ENCODE assay signal across 8 mouse cellular contexts in genomic region chr4:12140141-12140567, GRCm38 (mm10). TPM values are rescaled to one million over a fixed set of nuclear protein-coding genes. Genes with fewer than 3 reads are reported as not detected.
A peak's percentile ranks its signal among the peaks of the same experiment; 100 is the strongest.
DNase-seq lines count a peak whose midpoint lies in the region; TF ChIP-seq lines count a peak whose summit lies in the region.
"Not testable (repeated sequence)": the region's sequence is repeated elsewhere in the genome, so short reads cannot be mapped to it uniquely, and the experiment has no call there.

Gene Rbm12b1 (plus strand): TSS chr4:12140264.

- H3K36me3 ChIP-seq in macrophage (ENCODE audit: inconsistent target), result not testable (repeated sequence)

- intact Hi-C loops in left cerebral cortex, adult 2 months (cut with DNase I), result not testable (repeated sequence)

- WGBS in macrophage (ENCODE audit: missing documents), result 5% methylated on average over 5 of the region's 32 CpGs

- H3K27ac ChIP-seq in left cerebral cortex, adult 2 months, result peak within 1 kb of the TSS; percentile 82
- H3K27ac ChIP-seq in macrophage, result not testable (repeated sequence)

- H3K4me3 ChIP-seq in left cerebral cortex, adult 2 months, result peak within 1 kb of the TSS; percentile 54
- peak within 1 kb of the TSS; percentile 32 for H3K4me3 ChIP-seq in macrophage (ENCODE audit: inconsistent target)

- H3K79me2 ChIP-seq in macrophage (ENCODE audit: inconsistent target), result not testable (repeated sequence)

- DNase-seq in adipocyte (ENCODE audit: low spot score), result peak; percentile 68
- peak; percentile 86 for DNase-seq in embryo, embryonic 10 days (ENCODE audit: low spot score)
- DNase-seq in gastrocnemius, postnatal 10 days, result peak; percentile 58
- peak; percentile 28 for DNase-seq in hindlimb bud, embryonic 11.5 days (ENCODE audit: extremely low spot score, low read depth, low spot score)
- peak; percentile 79 for DNase-seq in left cerebral cortex, adult 2 months (ENCODE audit: extremely low spot score in 1 of 2, low spot score in 2 of 2)
- peak; percentile 71 for DNase-seq in retina, postnatal 7 days (ENCODE audit: low read depth, low spot score)
- DNase-seq in urinary bladder, adult 18-20 months (ENCODE audit: low spot score in 2 of 2), result peak; percentile 65 to 72

- TF ChIP-seq CTCF in left cerebral cortex, adult 2 months (IDR thresholded peaks at IDR 0.05), result not testable (repeated sequence)

RNA-seq across cellular contexts. Expression of gene Rbm12b1, which starts in this region (rescaled TPM):
- 1 to 10 TPM; 3.5 to 6.9 TPM for total RNA-seq in gastrocnemius, postnatal 10 days (2021)
- total RNA-seq in left cerebral cortex, adult 2 months (2021), result 10 to 100 TPM; 17.0 to 22.9 TPM
- total RNA-seq in macrophage (2018; cell fraction: chromatin; rRNA removed), result 10 to 100 TPM; 11.1 to 50.3 (median 32.2) TPM
- 1 to 10 TPM; 2.3 to 5.3 (median 3.8) TPM for total RNA-seq in macrophage (2018; cell fraction: cytosol; rRNA removed)
- 10 to 100 TPM; 12.2 to 40.1 (median 20.6) TPM for total RNA-seq in macrophage (2018; cell fraction: nucleus; rRNA removed)
- 2.2 to 5.3 TPM (median 2.6 TPM) in 3 replicates for polyA plus RNA-seq in macrophage (2018)

Comparison
In these comparisons a context has a peak if more than half of its experiments do, and no peak if none do; other contexts are left out.
1. DNase-seq: peak in every context shown above with its lines; median percentile 86 in embryo, embryonic 10 days; 79 in left cerebral cortex, adult 2 months; 71 in retina, postnatal 7 days; 68 in urinary bladder, adult 18-20 months; 68 in adipocyte; 58 in gastrocnemius, postnatal 10 days; 28 in hindlimb bud, embryonic 11.5 days.